Mouse (Mus musculus): ENCODE measurements around the gene Treml1.

Gene Treml1

DNA sequence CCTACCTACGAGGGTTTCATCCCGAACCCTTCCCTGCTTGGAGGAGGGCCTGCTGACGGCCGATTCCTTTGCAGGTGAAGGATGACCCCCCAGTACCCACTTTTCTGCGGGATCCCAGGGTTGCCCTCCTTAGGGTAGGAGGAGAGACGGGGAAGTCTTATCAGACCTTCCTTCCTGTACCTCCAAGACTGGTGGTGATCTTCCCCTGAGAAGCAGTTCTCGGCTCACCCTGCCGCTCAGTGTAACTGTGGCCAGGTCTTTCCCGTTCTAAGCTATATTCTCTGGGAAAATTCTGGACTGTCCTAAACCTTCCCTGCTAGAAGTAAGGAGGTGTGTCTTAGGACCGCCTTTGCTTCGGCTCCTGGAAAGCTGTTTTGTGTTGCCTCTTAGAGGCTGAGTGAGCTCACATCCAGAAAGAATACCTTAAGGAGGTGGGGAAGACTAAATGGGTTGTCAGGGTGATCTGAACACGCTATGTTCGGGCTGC is 50.6 kb downstream of the Treml1 start:
- DNase-seq = no peak

DNA sequence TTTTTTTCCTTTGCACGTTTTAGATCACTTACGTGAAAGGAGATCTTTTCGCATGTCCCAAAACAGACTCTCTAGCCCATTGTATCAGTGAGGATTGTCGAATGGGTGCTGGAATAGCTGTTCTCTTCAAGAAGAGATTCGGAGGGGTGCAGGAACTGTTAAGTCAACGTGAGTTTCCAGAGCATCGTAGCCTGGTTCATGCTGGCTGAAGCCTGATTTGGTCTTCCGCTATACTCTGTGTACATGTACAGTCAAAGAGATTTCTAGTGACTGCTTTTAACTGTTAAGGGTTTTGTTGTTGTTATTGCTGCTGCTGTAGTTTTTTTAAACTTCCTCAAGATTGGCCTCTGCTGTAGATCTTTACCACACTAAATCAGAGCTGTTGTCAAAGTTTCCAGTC is 51.5 kb downstream of the Treml1 start:
- DNase-seq = no peak

DNA sequence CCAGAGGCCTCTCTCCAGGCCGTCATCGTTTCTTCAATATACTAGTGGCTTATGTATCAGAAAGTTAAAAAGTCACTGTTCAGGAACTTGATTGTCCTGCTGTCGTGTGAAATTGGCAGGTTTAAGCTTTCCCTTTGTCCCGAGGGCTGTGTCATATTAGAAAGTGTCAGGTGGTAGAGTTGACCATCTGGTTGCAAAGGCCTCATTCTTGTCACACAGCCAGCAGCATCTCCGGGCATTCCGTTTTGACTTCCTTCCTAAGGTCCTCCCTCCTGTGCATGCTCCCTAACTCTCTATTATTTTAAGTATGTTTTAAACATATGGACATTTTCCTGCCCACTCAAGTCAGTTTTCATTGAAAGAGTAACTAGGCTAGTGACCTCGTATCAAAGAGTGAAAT is 56.3 kb downstream of the Treml1 start:
- peak; percentile 27 to 32 for DNase-seq

Data from kidney, postnatal 4 days (tissue).